Mouse (Mus musculus) urinary bladder, postnatal 10 days (tissue): ENCODE results near the gene Magee1.
"Not testable (repeated sequence)": the region's sequence is repeated elsewhere in the genome, so short reads cannot be mapped to it uniquely, and the experiment has no call there.

Experiments used
- DNase-seq: peaks from one replicate; pipeline ENCODE4 v3.0.0; 2022; ENCODE audit warnings: low spot score

The Magee1 gene

DNA sequence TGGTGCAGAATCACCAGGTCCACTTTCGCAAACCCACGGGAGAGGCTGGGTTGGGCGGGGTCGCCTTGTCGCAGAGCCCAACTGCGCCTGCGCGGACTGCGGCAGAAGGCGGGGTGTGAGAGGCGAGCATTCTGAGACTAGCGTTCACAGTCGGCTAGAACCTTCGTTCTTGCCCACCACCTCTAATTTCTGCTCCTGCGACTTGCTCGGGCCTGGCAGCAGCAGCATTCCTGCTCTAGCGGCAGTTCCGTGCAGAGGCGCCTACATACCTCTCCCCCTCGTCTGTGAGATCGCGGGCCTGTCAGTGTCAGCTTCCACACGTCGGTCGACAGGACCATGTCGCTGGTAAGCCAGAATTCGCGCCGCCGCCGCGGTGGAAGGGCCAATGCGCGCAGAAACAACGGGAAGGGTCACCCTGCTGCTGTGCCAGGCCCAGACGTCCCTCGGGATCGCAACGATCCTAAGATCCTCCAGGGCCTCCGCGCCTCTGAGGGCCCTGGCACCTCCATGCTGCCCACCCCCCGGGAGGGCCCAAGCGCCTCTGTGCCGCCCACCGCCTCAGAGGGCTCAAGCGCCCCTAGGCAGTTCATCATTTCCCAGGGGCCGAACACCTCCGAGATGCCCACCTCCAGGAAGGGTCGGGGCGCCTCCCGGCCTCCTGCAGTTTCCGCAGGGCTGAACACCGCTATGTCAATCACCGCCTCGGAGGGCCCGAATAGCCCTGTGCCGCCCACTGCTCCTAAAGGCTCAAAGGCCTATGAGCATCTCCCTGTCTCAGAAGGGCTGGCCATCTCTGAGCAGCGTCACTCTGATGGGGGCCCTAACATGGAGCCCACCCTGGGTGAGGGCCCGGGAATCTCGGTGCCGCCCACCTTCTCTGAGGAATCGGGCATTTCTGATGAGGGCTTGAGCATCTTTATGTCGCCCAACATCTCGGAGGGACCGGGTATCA lies at the start of gene Magee1:
Gene Magee1 (plus strand): TSS at position 104 of the 952 bp plus-strand sequence.
- DNase-seq: no peak

DNA sequence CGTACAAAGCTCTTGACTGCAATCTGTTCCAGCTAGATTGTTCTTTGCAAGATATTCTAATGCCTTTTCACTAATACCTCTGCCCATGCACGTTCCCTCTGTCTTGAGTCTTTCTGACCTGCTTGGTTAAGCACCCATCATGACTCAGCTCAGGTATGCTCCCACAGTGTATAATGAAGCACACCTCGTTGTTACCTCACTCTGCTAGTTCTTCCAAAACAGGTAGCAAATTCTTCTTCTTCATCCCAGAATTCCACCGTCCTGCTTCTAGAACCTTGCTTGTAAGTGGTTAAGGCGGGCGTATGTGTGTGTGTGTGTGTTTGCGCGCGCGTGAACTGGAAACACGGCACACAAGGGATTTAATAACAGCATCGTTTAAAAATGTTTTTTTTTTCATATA lies 41.0 kb upstream of the Magee1 start:
- DNase-seq: no peak

GRCm38 (mm10) chrX:105079615-105080092 lies 40.5 kb upstream of the Magee1 start, which contains the start of gene Pbdc1:
Gene Pbdc1, plus strand, starts transcription at chrX:105079756.
- peak; percentile 50 for DNase-seq

DNA sequence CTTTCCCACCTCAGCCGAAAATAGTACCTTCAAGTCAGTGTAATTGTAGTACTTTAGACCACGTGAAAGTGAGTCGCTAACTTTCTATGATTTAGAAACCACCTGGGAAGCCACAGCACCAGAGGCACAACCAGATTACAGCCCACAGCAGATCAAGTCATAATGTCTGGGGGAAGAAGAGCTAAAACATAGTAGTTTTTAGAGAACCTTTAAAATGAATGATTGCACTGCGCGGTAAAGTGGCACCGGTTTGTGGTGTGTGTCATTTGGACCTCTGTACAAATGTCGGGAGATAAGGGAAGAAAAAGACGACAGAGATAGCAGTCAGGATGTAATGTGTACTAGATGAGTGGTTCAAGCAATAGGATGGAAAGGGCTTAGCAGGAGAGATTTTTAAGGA lies 40.1 kb upstream of the Magee1 start:
- DNase-seq: no peak

DNA sequence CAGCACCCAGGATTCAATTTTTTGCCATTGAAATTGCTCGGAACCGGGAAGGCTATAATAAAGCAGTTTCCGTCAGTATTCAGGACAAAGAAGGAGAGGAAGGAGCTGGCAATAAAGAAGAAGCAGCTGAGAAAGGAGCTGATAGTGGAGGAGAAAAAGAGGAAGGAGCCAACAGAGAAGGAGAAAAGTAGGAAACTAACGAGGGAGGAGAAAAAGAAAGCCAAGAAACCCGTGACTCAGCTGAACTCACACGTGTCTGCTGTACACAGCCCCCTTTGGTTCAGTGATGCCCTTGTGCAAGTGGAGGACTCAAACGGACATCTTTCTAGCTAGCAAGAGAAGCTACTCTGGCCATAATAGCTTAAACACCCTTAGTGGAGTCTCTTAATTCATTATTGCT lies 37.2 kb upstream of the Magee1 start:
- DNase-seq: not testable (repeated sequence)

DNA sequence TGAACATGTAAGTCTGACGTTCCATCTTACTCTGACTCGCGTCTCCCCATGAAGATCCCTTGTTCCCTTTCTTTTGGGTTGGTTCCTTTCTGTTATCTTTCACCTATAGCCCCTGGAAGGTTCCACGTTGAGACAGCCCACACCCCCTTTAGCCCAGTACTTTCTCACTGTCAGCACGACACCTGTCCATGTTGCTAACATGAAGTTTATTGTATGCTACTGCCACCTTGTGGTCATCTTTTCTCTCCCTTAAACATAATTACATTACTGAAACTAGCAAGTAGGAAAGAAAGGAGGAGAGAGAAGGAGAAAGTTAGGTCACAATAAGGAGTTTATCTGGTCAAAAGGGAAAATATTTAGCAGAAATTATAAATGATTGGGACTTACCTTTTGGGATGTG lies 16.0 kb upstream of the Magee1 start:
- no peak for DNase-seq

GRCm38 (mm10) chrX:105114994-105115393 lies 5.2 kb upstream of the Magee1 start:
- DNase-seq: no peak

- DNase-seq: peak; percentile 19
Observed at GRCm38 (mm10) chrX:105121227-105121865, 1.2 kb downstream of the Magee1 start.

GRCm38 (mm10) chrX:105124903-105125302 lies 4.7 kb downstream of the Magee1 start:
- DNase-seq: no peak

DNA sequence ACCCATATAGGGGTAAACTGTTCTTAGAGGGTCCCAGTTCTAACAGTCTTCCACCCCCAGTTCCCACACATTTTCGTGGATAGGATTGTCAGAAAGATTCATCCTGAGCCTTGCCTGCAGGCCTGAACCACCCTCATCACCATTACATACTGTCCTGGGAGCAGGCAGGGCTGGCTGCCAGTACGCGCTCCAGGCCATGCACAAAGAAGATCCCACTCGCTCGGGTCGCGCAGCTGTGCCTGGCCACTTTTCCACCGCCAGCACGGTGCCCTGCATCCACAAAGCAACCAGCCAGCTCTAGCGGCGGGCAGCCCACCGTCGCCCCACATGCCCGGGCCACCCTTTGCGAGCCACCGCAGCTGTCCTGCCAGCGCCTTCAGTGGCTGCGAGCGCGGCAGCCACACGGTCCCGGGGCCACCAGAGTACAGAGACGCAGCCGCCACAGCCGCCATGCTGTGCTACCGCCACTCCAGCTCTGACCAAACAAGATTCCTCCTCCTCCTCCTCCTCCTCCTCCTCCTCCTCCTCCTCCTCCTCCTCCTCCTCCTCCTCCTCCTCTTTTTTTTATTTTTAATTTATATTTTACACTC lies 31.8 kb downstream of the Magee1 start:
- no peak for DNase-seq

DNA sequence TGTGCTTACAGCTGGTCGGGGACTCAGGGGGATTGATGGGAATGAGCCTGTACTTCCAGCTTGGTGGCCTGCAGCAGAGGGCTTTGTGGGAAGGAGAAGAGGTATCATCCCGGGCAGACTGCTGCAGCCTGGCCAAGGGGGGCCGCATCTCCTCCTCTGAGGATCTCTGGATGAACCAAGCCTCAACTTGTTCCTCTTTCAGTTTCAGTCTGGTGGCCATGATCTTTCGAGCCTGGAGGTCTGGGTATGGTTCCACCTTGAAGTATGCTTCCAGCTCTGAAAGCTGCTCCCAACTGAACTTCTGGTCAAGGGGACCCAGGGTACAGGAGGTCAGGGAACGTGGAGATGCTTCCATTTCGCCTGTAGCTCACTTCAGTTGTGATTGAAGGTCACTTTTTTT lies 44.8 kb downstream of the Magee1 start:
- not testable (repeated sequence) for DNase-seq

DNA sequence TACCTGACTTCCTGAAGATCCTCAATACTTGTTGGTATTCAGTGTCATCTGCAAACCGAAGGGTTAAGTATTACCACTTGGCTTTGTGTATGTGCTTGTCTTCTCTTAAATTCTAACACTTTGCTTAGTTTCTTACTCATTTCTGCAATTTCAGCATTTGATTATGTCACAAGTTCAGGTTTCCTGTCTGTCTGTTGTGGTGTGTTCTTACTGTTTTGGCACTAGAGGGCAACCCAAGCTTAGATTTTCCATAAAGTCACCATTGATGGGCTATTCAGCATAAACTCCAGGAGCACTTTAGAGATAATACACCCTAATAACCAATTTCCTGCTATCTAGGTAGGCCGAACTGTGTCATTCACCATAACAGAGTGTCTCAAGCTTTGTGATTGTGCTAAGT lies 47.0 kb downstream of the Magee1 start:
- DNase-seq: no peak
